Comparison of ENCODE assay signal across 8 mouse cellular contexts in the genomic region with DNA sequence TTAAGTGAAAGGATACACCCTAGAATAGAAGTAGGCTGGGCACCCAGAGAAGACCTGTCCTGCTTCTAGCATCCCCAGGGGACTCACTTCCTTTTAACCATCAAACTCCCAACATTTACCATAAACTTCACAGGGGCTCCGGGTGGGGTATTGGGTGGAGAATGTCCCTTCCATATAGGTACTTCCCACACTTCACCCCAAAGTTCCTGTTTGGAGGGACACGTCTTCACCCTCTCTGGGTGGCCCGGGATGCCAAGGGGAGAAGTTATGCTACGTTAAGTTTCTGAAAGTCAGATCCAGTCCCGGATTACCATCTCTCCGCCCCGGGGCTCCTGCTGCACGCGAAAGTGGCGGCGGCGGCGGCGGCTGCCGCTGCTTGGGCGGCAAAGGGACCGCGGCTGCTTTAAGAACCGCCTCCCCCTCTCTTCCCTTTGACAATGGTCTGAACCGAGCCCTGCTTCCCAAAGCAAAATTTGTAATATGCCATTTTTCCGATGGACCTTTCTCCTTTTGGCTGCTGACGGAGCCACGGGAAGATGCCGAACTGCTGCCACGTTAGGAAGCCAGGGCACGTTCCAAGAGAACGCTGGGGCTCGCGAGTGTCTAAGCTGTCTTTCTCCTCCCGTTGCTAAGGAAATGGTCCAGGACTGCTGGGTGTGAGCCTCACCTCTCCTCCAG. TPM values are rescaled to one million over a fixed set of nuclear protein-coding genes. Genes with fewer than 3 reads are reported as not detected.
DNase-seq lines count a peak whose midpoint lies in the region; ATAC-seq lines count a peak whose summit lies in the region.

A gene (plus strand): TSS at position 485 of the 678 bp plus-strand sequence.

- H3K4me3 ChIP-seq in hindbrain, embryonic 15.5 days, result peak within 1 kb of the TSS; percentile 74

- H3K4me2 ChIP-seq in hindbrain, embryonic 15.5 days, result peak within 1 kb of the TSS; percentile 81

- H3K9ac ChIP-seq in hindbrain, embryonic 15.5 days, result peak within 1 kb of the TSS; percentile 77

- ATAC-seq in hindbrain, embryonic 15.5 days (ENCODE audit: low FRiP score, low read depth), result peak; percentile 88
- no peak for ATAC-seq in activated CD4-positive, CD25-positive, alpha-beta regulatory T cell, adult 4 months

- no peaks in the 10 kb centered on the region for H3K27me3 ChIP-seq in hindbrain, embryonic 15.5 days

- under 1% methylated on average over 30 of the region's 30 CpGs for WGBS in hindbrain, embryonic 15.5 days

- H3K27ac ChIP-seq in hindbrain, embryonic 15.5 days (replicated peaks), result peak within 1 kb of the TSS; percentile 94

- H3K9me3 ChIP-seq in hindbrain, embryonic 15.5 days, result no peaks in the 10 kb centered on the region

- H3K4me1 ChIP-seq in hindbrain, embryonic 15.5 days (replicated peaks), result peaks cover 15% of the 10 kb centered on the region

- H3K36me3 ChIP-seq in hindbrain, embryonic 15.5 days, result no peaks in the 10 kb centered on the region

- peak; percentile 63 for DNase-seq in R1 (ENCODE audit: low read depth, low spot score)
- DNase-seq in cerebellum, adult 8-10 months, result peak; percentile 80
- peak; percentile 16 for DNase-seq in forelimb bud, embryonic 11.5 days (ENCODE audit: low read depth, low spot score)
- peak; percentile 76 to 77 for DNase-seq in layer of hippocampus, postnatal 36 days
- peak; percentile 3 for DNase-seq in lung, postnatal 14 days
- DNase-seq in right cerebral cortex, postnatal 4 days, result peak; percentile 75

RNA-seq across cellular contexts. Expression of the gene that starts here (rescaled TPM):
- 28.8 and 30.3 TPM in 2 replicates for polyA plus RNA-seq in hindbrain, embryonic 15.5 days (2015; fragmentation: Nextera tagmentation; extraction: Ambion mirVana)
- total RNA-seq in layer of hippocampus, postnatal 36 days (2021), result 100 to 1,000 TPM; 130 to 140 TPM
- not detected for polyA plus RNA-seq in activated CD4-positive, CD25-positive, alpha-beta regulatory T cell, adult 4 months (2017; shearing (Covaris generic))

Comparison
In these comparisons a context has a peak if more than half of its experiments do, and no peak if none do; other contexts are left out.
1. RNA of the gene that starts here (polyA plus RNA-seq): 28.8 to 30.3 TPM in hindbrain, embryonic 15.5 days; not detected in activated CD4-positive, CD25-positive, alpha-beta regulatory T cell, adult 4 months; every median in the first group is over 10 times any median in the second.
2. DNase-seq: peak in every context shown above with its lines; median percentile 80 in cerebellum, adult 8-10 months; 76 in layer of hippocampus, postnatal 36 days; 75 in right cerebral cortex, postnatal 4 days; 63 in R1; 16 in forelimb bud, embryonic 11.5 days; 3 in lung, postnatal 14 days.